Mouse (Mus musculus): ENCODE measurements at regions not wholly inside any gene's neighbourhood (a gene's known extent, or its start where the extent isn't known, plus 50 kb on each side); places are given as distances from the start of the nearest gene placed in this dataset.
"Not testable (repeated sequence)": the region's sequence is repeated elsewhere in the genome, so short reads cannot be mapped to it uniquely, and the experiment has no call there.

DNA sequence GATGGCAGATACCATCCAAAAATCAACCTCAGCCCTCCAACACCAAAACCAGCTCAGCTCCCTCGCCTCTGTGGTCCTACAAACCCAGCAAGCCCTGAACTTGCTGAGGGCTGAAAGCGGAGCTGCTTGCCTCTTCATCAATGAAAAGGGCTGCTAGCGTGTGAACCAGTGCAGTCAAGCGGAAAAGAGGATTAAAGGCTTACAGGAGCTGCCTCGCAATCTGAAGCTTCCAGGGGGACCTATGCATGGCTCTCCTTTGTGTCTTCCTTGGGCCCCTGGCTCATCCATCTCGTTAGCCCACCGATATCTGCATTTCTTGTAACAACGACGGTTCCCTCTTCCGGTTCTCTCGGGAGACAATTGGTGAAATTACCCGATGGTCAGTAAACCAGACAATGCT, 107.3 kb upstream of the Ipo5 start:
- H3K9ac ChIP-seq (replicated peaks): no peak overlapping the region

DNA sequence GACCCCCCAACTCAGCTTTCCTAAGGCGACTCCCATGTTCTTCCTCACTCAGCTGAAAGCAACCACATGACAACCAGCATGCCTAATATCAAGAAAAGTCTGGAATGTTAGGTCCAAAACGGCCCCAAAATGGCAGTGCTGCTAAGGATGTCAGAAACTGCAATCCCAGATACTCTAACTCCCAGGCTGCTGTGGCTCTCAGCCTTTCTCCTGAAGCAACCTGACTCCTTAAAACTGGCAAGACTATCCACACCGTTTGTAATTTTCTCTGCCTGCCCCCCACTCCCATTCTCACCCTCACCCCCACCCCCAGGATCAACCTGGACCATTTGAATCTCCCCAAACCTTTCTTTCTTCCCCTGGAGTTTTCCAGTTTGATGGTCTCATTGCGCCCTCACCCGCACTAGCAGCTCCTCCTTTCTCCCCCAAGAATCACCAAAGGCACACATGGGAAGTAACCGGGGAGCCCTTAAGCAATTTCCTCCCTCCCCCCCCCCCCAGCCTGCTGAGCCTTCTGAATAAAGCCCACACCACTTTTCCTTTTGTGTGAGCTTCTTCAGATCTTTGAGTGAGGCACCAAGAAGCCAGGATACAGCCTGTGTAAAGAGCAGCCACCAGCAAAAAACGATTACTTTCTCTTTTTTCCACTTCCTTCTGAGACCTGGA, 106.7 kb upstream of the Ipo5 start:
- DNase-seq (ENCODE audit: low read depth in 3 of 3, low spot score in 3 of 3): no peak
- WGBS (ENCODE audit: insufficient replicate concordance): 16% methylated on average over 7 of the region's 7 CpGs
- Histone ChIP-seq H3K9me3 (ENCODE audit: control insufficient read depth, low read length) (no peaks in the 10 kb centered on the region), H3K36me3 (replicated peaks; ENCODE audit: control insufficient read depth, insufficient read depth, low read depth) (no peaks in the 10 kb centered on the region), H3K27me3 (ENCODE audit: control insufficient read depth, insufficient read depth, low read length) (no peaks in the 10 kb centered on the region), H3K4me2 (ENCODE audit: low read depth) (peak overlapping the region; percentile 4; the same call in 1 of the 2 replicates), H3K4me3 (ENCODE audit: insufficient read depth in 1 of 2, low read depth in 2 of 2, low read length in 2 of 2) (no peak overlapping the region), H3K4me1 (replicated peaks; ENCODE audit: control insufficient read depth in 2 of 2, insufficient read depth in 2 of 2, low read length in 1 of 2) (no peaks in the 10 kb centered on the region), H3K27ac (no peak overlapping the region), H3K9ac (replicated peaks) (no peak overlapping the region)
- TF ChIP-seq EP300 (IDR thresholded peaks at IDR 0.05; ENCODE audit: low read depth): no peak
- no peak for TF ChIP-seq CTCF (IDR thresholded peaks at IDR 0.05; ENCODE audit: low read depth)
- no peak for ATAC-seq (ENCODE audit: insufficient read depth)

More for the DNA sequence above, 107.3 kb upstream of the Ipo5 start:
- no peak overlapping the region for H3K4me3 ChIP-seq (ENCODE audit: insufficient read depth in 1 of 2, low read depth in 2 of 2, low read length in 2 of 2)
- ATAC-seq (ENCODE audit: insufficient read depth) (no peak), DNase-seq (ENCODE audit: low read depth in 3 of 3, low spot score in 3 of 3) (no peak)
- no peaks in the 10 kb centered on the region for H3K4me1 ChIP-seq (replicated peaks; ENCODE audit: control insufficient read depth in 2 of 2, insufficient read depth in 2 of 2, low read length in 1 of 2)
- no peaks in the 10 kb centered on the region for H3K9me3 ChIP-seq (ENCODE audit: control insufficient read depth, low read length)
- no peak overlapping the region for H3K27ac ChIP-seq
- TF ChIP-seq CTCF (IDR thresholded peaks at IDR 0.05; ENCODE audit: low read depth): no peak
- TF ChIP-seq EP300 (IDR thresholded peaks at IDR 0.05; ENCODE audit: low read depth): no peak
- peak overlapping the region; percentile 4; the same call in 1 of the 2 replicates for H3K4me2 ChIP-seq (ENCODE audit: low read depth)
- WGBS (ENCODE audit: insufficient replicate concordance): 12% methylated on average over 12 of the region's 12 CpGs
- no peaks in the 10 kb centered on the region for H3K36me3 ChIP-seq (replicated peaks; ENCODE audit: control insufficient read depth, insufficient read depth, low read depth)
- H3K27me3 ChIP-seq (ENCODE audit: control insufficient read depth, insufficient read depth, low read length): no peaks in the 10 kb centered on the region

DNA sequence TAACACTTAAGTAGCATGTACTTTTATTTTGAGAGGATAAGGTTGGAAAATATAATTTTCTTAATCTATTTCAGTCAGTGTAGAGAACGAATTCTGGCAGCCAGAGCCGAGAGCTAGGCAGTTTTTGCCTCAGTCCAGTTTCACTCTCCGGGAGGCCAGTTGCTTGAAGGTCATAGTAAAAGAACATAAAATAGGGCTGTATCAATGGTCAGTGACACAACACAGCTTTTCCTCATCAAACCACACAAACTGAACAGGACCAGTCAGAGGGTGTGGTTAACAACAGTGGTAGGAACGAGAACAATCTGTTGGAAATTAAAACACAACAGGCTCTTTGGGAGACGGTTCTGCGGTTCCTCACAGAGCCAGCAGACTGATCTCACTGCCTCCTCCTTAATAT, 105.9 kb upstream of the Ipo5 start:
- Histone ChIP-seq H3K9ac (replicated peaks) (no peak overlapping the region), H3K36me3 (replicated peaks; ENCODE audit: control insufficient read depth, insufficient read depth, low read depth) (no peaks in the 10 kb centered on the region), H3K4me1 (replicated peaks; ENCODE audit: control insufficient read depth in 2 of 2, insufficient read depth in 2 of 2, low read length in 1 of 2) (no peaks in the 10 kb centered on the region), H3K4me2 (ENCODE audit: low read depth) (no peak overlapping the region), H3K27ac (no peak overlapping the region), H3K4me3 (ENCODE audit: insufficient read depth in 1 of 2, low read depth in 2 of 2, low read length in 2 of 2) (no peak overlapping the region), H3K9me3 (ENCODE audit: control insufficient read depth, low read length) (no peaks in the 10 kb centered on the region), H3K27me3 (ENCODE audit: control insufficient read depth, insufficient read depth, low read length) (no peaks in the 10 kb centered on the region)
- no peak for DNase-seq (ENCODE audit: low read depth in 3 of 3, low spot score in 3 of 3)
- WGBS (ENCODE audit: insufficient replicate concordance): 55% methylated on average over 6 of the region's 6 CpGs
- TF ChIP-seq EP300 (IDR thresholded peaks at IDR 0.05; ENCODE audit: low read depth) (no peak), CTCF (IDR thresholded peaks at IDR 0.05; ENCODE audit: low read depth) (no peak)
- ATAC-seq (ENCODE audit: insufficient read depth): no peak

DNA sequence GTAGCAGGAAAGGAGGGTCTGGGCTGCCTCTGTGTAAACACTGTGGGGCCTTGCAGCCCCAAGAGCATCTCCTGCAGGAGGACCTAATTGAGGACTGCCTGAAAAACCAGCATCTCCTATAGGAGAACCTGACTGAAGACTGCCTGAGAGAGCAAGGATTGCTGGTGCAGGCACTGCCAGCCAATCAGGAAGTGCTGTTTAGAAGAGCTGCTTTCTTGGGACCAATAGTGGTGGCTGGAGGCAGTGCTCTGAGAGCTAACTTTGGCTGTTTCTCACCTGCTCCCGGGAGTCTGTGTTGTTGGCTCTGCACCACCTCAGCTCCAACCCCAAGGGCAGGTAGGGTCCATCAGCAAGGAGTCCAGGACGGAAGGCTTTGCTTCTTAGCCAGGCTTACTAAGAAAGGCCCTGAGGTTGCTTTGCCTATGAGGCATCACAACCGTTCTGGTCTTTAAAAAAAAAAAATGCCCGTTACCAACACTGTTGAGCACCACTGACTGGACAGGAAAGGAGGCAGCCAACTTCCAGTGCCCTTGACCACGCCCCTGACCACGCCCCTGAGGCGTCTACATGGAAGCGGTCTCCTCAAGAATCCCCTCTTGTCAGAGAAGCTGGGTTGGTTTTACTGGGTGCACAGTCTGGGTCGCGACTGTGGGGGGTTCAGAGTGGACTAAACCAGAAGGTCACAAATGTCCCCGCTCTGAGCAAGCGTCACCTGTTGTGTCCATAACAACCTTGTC, 105.0 kb upstream of the Ipo5 start:
- WGBS (ENCODE audit: insufficient replicate concordance): 37% methylated on average over 12 of the region's 12 CpGs
- not testable (repeated sequence) for H3K9me3 ChIP-seq (ENCODE audit: control insufficient read depth, low read length); H3K9ac ChIP-seq (replicated peaks); H3K4me1 ChIP-seq (replicated peaks; ENCODE audit: control insufficient read depth in 2 of 2, insufficient read depth in 2 of 2, low read length in 1 of 2); H3K27me3 ChIP-seq (ENCODE audit: control insufficient read depth, insufficient read depth, low read length); DNase-seq (ENCODE audit: low read depth in 3 of 3, low spot score in 3 of 3); H3K4me3 ChIP-seq (ENCODE audit: insufficient read depth in 1 of 2, low read depth in 2 of 2, low read length in 2 of 2); H3K36me3 ChIP-seq (replicated peaks; ENCODE audit: control insufficient read depth, insufficient read depth, low read depth); H3K27ac ChIP-seq; H3K4me2 ChIP-seq (ENCODE audit: low read depth); ATAC-seq (ENCODE audit: insufficient read depth)

DNA sequence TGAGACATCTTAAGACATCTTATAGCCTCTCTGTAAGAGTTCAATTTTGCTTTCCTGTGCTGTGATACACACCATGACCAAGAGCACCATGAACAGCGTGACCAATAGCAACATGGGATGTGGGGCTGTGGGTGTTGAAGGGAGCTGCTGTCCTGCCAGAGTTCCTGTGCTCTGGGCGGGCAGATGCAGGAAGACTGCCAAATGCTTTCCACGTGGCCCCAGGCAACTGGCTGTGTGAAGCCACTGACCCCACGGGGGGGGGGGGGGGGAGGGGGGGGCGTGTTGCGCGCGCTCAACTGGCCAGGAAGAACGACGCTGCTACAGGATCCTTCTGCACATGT, 104.5 kb upstream of the Ipo5 start:
- no peaks in the 10 kb centered on the region for H3K4me1 ChIP-seq (replicated peaks; ENCODE audit: control insufficient read depth in 2 of 2, insufficient read depth in 2 of 2, low read length in 1 of 2)
- no peak overlapping the region for H3K4me3 ChIP-seq (ENCODE audit: insufficient read depth in 1 of 2, low read depth in 2 of 2, low read length in 2 of 2)
- TF ChIP-seq EP300 (IDR thresholded peaks at IDR 0.05; ENCODE audit: low read depth) (no peak), CTCF (IDR thresholded peaks at IDR 0.05; ENCODE audit: low read depth) (no peak)
- ATAC-seq (ENCODE audit: insufficient read depth): no peak
- DNase-seq (ENCODE audit: low read depth in 3 of 3, low spot score in 3 of 3): no peak
- H3K36me3 ChIP-seq (replicated peaks; ENCODE audit: control insufficient read depth, insufficient read depth, low read depth): no peaks in the 10 kb centered on the region
- WGBS (ENCODE audit: insufficient replicate concordance): 51% methylated on average over 4 of the region's 10 CpGs
- no peak overlapping the region for H3K27ac ChIP-seq
- no peak overlapping the region for H3K9ac ChIP-seq (replicated peaks)
- H3K9me3 ChIP-seq (ENCODE audit: control insufficient read depth, low read length): no peaks in the 10 kb centered on the region
- H3K27me3 ChIP-seq (ENCODE audit: control insufficient read depth, insufficient read depth, low read length): no peaks in the 10 kb centered on the region
- H3K4me2 ChIP-seq (ENCODE audit: low read depth): no peak overlapping the region

All from liver, embryonic 14.5 days (tissue).